Mouse (Mus musculus): Measurements from ENCODE around the gene Nupr1.

DNA sequence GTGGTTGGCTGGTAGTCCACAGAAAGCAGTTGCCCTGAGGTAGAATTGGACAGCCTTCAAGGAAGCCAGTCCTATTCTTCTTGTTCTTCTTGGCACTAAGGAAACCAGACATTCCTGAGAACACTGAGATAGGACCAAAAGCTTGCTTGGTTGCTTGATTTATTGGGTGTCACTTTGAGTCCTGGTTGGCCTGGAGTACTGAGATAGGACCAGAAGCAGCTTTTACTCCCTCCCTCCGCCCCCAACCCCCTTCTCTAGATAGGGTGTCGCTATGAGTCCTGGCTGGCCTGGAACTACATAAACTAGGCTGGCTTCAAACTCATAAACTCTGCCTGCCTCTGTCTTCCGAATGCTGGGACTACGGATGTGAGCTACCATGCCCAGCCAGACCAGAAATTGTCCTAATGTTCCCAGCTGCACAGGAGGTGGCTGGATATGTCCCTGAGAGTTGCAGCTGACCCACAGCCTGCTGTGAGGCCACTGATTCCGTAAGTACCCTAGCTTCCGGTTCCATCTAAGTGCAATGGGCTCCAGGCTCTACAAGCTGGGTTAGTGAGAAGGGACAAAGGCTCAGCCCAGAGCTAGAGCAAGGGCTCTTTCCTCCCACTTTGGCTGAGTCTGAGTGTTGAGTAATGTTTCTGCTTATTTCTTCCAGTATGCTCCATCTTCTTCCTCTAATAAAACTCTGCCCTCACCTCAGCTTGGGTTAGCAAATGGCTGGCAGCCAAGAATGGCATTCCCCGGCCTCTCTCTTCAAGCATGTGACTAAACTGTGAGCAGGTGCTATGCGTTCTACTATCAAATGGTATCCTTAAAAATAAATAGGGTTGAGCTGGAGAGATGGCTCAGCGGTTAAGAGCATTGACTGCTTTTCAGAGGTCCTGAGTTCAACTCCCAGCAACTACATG, 9.0 kb downstream of the Nupr1 start:
- no peak for TF ChIP-seq CTCF (IDR thresholded peaks at IDR 0.05; ENCODE audit: insufficient read depth, low read depth, low read length)
- no peak for TF ChIP-seq POLR2A (IDR thresholded peaks at IDR 0.05; ENCODE audit: insufficient read depth, low read depth, low read length)
